Mouse (Mus musculus) forebrain, postnatal 0 days (tissue): Measurements from ENCODE around the gene Bcl9. TPM values are rescaled to one million over a fixed set of nuclear protein-coding genes. Genes with fewer than 3 reads are reported as not detected.

Experiments used
- ATAC-seq: fragments of 200-750 bp; cut with Nextera tagmentation; 2 replicates; pipeline ENCODE4 v1.8.0; 2017; ENCODE audit warnings: mild to moderate bottlenecking, moderate library complexity
- DNase-seq: peaks from one replicate; pipeline ENCODE4 v3.0.0-alpha.2; 2015
- H3K27ac ChIP-seq: fragments of 300-500 bp; sonication (generic); 2 replicates; pipeline ENCODE4 v1.5.1; 2014; ENCODE audit warnings: low read depth, mild to moderate bottlenecking, antibody characterized with exemption, low read length, moderate library complexity, mixed read lengths
- H3K27me3 ChIP-seq: fragments of 300-500 bp; sonication (generic); 2 replicates; pipeline ENCODE4 v1.6.1; 2014; ENCODE audit warnings: mild to moderate bottlenecking, low read length, mixed read lengths; ENCODE audit not compliant: insufficient read depth
- H3K36me3 ChIP-seq: fragments of 300-500 bp; sonication (generic); 2 replicates; pipeline ENCODE4 v1.6.1; 2014; ENCODE audit warnings: mild to moderate bottlenecking, moderate library complexity; ENCODE audit not compliant: insufficient read depth
- H3K4me1 ChIP-seq: fragments of 300-500 bp; sonication (generic); 2 replicates; pipeline ENCODE4 v1.6.1; 2014; ENCODE audit warnings: antibody characterized with exemption; ENCODE audit not compliant: insufficient read depth
- H3K4me2 ChIP-seq: fragments of 300-500 bp; sonication (generic); 2 replicates; pipeline ENCODE4 v1.6.1; 2014; ENCODE audit warnings: low read depth, mild to moderate bottlenecking, moderate library complexity
- H3K4me3 ChIP-seq: fragments of 300-500 bp; sonication (generic); 2 replicates; pipeline ENCODE4 v1.5.1; 2014; ENCODE audit warnings: low read depth, low read length, mixed read lengths
- H3K9ac ChIP-seq: fragments of 300-500 bp; sonication (generic); 2 replicates; pipeline ENCODE4 v1.6.1; 2014; ENCODE audit warnings: mild to moderate bottlenecking
- H3K9me3 ChIP-seq: fragments of 300-500 bp; sonication (generic); 2 replicates; pipeline ENCODE4 v1.6.1; 2016; ENCODE audit warnings: low read length
- CTCF ChIP-seq: sonication (generic); IDR thresholded peaks from 2 replicates; pipeline ENCODE4 v1.5.1; 2016; ENCODE audit warnings: antibody characterized with exemption, control low read depth, low read depth
- WGBS: fragments of 180-500 bp; shearing (Covaris S2); extraction: QIAGEN DNeasy Blood & Tissue Kit; methylation state at CpG from one replicate; pipeline ENCODE4 v1.1.7; 2014; 5-methylcytosine and 5-hydroxymethylcytosine counted together
- polyA plus RNA-seq: library from polyadenylated mRNA; unstranded; fragments of >200 nt; fragmentation: Nextera tagmentation; extraction: Ambion mirVana; gene quantifications from 2 replicates; pipeline ENCODE4 v1.2.1, GENCODE M21; 2015
- total RNA-seq: library from RNA; depleted of rRNA; stranded (reverse); fragments of >200 nt; gene quantifications from 2 replicates; pipeline ENCODE4 v1.2.3, GENCODE M21; 2014

The Bcl9 gene
- total and polyA plus RNA-seq, 2 experiments from 2014 or later, result 46.4 to 62.8 TPM

DNA sequence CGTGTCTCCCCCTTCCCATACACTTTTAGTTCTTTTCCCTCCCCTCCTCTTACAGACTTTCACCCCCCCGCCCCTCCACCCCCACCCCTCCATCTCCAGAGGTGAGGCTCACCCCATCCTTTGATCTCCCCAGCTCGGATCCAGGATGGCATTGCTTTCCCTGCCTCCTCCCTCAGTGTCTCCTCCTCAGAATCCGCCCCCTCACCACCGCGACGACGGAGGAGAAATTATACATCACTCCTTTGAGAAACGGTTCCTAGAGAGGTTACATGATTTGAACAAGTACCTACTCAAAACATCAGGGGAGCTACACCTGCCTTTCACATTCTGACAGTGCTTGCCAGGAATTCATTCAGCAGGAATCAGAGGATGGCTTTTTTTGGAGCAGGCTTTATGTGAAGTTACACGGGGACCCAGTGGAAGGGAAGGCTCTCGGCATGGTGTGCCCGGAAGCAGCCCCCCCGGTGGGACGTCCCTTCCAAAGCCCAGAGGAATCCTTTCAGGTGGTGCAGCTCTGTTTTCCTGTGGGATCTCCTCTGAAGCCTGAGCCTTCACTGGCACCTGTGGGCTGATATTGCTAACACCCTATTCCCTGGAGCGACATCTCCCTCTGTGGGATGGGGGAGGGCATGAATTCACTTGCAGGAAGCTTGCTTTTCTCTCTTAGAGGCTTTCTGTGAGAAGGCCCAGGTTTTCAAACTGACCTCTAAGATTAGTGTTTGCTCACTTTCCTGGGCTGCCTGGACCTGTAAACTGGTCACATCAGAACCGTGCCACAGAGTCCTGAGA, 12.2 kb upstream of the Bcl9 start:
- no peak overlapping the region for H3K27ac ChIP-seq
- peak overlapping the region; percentile 11 for H3K9ac ChIP-seq
- ATAC-seq (peak; percentile 50), DNase-seq (peak; percentile 51)
- no peaks in the 10 kb centered on the region for H3K36me3 ChIP-seq
- H3K4me2 ChIP-seq, result peak overlapping the region; percentile 41
- TF ChIP-seq CTCF, result peak; percentile 48
- H3K4me3 ChIP-seq, result peak overlapping the region; percentile 26
- WGBS, result 8% methylated on average over 15 of the region's 16 CpGs
- no peaks in the 10 kb centered on the region for H3K27me3 ChIP-seq
- H3K4me1 ChIP-seq, result peaks cover 8% of the 10 kb centered on the region; the same call in 1 of the 2 replicates
- no peaks in the 10 kb centered on the region for H3K9me3 ChIP-seq

DNA sequence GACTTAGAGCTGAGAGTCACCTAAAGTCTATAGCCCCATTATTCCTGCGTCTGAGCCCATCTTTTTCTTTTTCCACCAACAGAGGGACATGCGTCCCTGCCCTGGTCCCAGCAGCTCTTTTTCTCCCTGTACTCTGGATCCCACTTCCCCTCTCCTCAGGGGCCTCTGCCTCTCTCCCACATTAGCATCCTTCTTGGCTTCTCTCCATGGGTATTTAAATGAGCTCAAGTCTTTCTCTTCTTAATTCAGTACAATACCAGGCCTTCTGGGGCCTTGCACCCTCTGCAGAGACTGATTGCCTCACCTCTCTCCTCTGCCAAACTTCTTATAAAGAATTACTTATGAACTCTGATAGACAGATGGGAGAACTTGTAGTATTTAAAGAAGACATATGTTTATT, 10.7 kb upstream of the Bcl9 start:
- 15% methylated on average over 2 of the region's 2 CpGs for WGBS
- no peak overlapping the region for H3K9ac ChIP-seq
- TF ChIP-seq CTCF, result 0 out of 2 replicates have a peak, but pooled peaks have one; percentile 6
- H3K27me3 ChIP-seq, result no peaks in the 10 kb centered on the region
- no peak overlapping the region for H3K4me3 ChIP-seq
- no peak overlapping the region for H3K4me2 ChIP-seq
- H3K4me1 ChIP-seq, result peaks cover 8% of the 10 kb centered on the region; the same call in 1 of the 2 replicates
- peak overlapping the region; percentile 54; the same call in 1 of the 2 replicates for H3K27ac ChIP-seq
- no peaks in the 10 kb centered on the region for H3K36me3 ChIP-seq
- no peaks in the 10 kb centered on the region for H3K9me3 ChIP-seq
- ATAC-seq (peak; percentile 68), DNase-seq (no peak)

DNA sequence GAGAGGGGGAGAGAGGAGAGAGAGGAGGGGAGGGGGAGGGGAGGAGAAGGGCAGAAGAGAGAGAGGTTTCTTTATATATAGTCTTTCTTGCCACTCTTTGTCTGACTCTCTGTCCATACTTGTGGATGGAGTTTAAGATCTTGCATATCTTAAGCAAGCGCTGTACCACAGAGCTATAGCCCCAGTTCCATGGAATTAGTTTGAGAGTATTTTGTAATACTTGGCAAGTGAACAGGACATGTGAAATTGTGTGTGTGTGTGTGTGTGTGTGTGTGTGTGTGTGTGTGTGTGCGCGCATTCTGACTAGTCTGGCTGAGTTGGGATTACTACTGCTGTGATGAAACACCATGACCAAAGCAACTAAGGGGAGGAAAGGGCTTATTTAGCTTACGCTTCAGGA, 8.2 kb upstream of the Bcl9 start:
- Histone ChIP-seq H3K36me3 (no peaks in the 10 kb centered on the region), H3K4me2 (no peak overlapping the region), H3K27ac (no peak overlapping the region), H3K4me3 (no peak overlapping the region), H3K27me3 (no peaks in the 10 kb centered on the region), H3K9me3 (no peaks in the 10 kb centered on the region), H3K9ac (no peak overlapping the region), H3K4me1 (0 out of 2 replicates have a peak, but pooled peaks cover 3% of the 10 kb centered on the region)
- 78% methylated on average over 4 of the region's 4 CpGs for WGBS
- no peak for TF ChIP-seq CTCF
- ATAC-seq (no peak), DNase-seq (no peak)

DNA sequence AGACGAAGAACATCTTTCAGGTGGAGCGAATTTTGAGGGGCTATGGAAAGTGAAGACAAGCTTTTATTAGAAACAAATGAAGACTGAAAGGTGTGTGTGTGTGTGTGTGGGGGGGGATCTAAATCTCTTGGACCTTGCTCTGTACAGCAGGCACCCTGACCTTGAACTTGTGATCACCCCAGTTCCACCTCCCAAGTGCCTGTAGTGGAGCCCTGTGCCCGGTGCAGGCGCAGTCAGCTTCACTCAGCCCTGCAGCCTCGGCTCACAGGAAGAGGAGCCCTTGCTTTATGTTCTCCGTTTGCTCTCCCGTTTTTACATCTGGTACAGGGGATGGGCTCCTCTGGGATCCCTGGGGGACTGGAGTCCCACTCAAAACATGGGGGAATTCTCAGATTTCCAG, 3.9 kb upstream of the Bcl9 start:
- Histone ChIP-seq H3K4me3 (no peak overlapping the region), H3K27ac (no peak overlapping the region)
- ATAC-seq, result no peak

DNA sequence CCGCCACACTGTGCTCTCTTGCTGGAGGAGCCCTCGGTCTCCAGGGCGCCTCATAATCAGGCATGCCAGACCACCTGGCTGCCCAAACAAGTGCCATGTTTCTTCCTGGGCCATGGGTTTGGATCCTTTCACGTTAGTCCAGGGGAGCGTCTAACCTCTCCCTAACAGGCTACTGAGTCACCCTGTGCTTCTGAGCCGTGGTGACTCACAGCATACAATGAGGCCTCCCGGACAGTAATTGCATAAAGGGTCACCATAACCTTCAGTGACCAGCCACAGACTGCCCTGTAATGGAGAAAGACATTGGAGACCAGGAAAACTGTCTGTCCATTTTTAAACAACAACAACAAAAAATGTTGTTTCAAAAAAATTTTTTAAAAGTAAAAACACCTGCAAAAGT, 2.7 kb upstream of the Bcl9 start:
- ATAC-seq, result no peak
- Histone ChIP-seq H3K9me3 (no peaks in the 10 kb centered on the region), H3K4me2 (no peak overlapping the region), H3K4me3 (no peak overlapping the region), H3K27me3 (no peaks in the 10 kb centered on the region), H3K27ac (no peak overlapping the region), H3K4me1 (peaks cover 12% of the 10 kb centered on the region), H3K9ac (no peak overlapping the region), H3K36me3 (no peaks in the 10 kb centered on the region)
- no peak for TF ChIP-seq CTCF
- no peak for DNase-seq
- 84% methylated on average over 7 of the region's 7 CpGs for WGBS

More for the DNA sequence above, 3.9 kb upstream of the Bcl9 start:
- DNase-seq, result no peak
- Histone ChIP-seq H3K27me3 (no peaks in the 10 kb centered on the region), H3K9me3 (no peaks in the 10 kb centered on the region), H3K36me3 (no peaks in the 10 kb centered on the region), H3K4me2 (no peak overlapping the region), H3K9ac (no peak overlapping the region), H3K4me1 (peaks cover 6% of the 10 kb centered on the region; the same call in 1 of the 2 replicates)
- 65% methylated on average over 7 of the region's 7 CpGs for WGBS
- no peak for TF ChIP-seq CTCF

DNA sequence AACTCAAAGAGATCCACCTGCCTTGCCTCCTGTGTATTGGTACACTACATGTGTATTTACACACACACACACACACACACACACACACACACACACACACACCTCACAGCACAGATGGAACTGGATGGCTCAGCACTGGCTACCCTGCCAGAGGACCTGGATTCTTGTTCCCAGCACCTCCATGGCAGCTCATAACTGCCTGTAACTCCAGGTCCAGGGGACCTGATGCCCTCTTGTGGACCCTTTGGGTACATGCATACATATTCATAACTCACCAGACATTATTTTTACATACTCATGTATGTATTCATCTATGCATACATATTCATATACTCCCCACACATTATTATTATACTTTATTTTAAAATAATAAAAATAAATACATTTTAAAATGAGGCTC, 2.2 kb upstream of the Bcl9 start:
- H3K4me1 ChIP-seq, result peaks cover 17% of the 10 kb centered on the region
- ATAC-seq (no peak), DNase-seq (no peak)
- H3K36me3 ChIP-seq, result no peaks in the 10 kb centered on the region
- no peak overlapping the region for H3K4me3 ChIP-seq
- TF ChIP-seq CTCF, result peak; percentile 43
- H3K4me2 ChIP-seq, result no peak overlapping the region
- H3K9me3 ChIP-seq, result no peaks in the 10 kb centered on the region
- no peak overlapping the region for H3K9ac ChIP-seq
- H3K27ac ChIP-seq, result no peak overlapping the region
- H3K27me3 ChIP-seq, result no peaks in the 10 kb centered on the region

DNA sequence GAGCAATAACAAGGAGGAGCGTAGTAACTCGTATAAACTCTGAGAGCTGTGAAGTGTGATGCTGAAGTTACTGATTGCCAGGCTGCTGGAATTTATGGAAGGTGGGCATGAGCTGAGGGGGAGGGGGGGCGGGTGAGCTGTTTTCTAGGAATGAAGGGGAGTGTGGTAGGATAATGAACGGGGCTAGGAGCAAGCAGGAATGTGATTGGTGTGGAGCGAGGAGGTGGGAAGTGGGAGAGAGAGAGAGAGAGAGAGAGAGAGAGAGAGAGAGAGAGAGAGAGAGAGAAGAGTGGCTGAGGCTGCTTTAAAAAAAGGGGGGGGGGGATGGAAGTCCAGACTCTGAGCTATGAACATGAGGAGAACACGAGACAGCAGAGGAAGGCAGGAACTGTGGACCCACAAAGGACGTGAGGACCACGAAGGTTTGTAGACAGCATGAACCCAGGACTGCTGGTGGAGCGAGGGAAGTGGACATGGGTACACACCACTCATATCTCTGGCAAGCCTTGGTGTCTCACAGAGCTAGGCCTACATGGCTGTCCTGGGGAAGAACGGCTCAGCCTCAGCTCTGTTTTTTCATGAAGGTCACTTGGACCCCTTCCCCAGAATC, 1.2 kb upstream of the Bcl9 start:
- Histone ChIP-seq H3K9ac (no peak overlapping the region), H3K4me1 (peaks cover 24% of the 10 kb centered on the region), H3K4me2 (peak overlapping the region; percentile 71), H3K9me3 (no peaks in the 10 kb centered on the region), H3K27me3 (no peaks in the 10 kb centered on the region), H3K27ac (peak overlapping the region; percentile 97), H3K4me3 (peak overlapping the region; percentile 73), H3K36me3 (no peaks in the 10 kb centered on the region)
- TF ChIP-seq CTCF, result no peak
- DNase-seq (peak; percentile 22), ATAC-seq (peak; percentile 16; the same call in 1 of the 2 replicates)
- 25% methylated on average over 10 of the region's 10 CpGs for WGBS
